Mouse (Mus musculus) adrenal gland (tissue): ENCODE data around the gene Bdh2.

ENCODE experiments used
- intact Hi-C: fragments of 180-260 bp; cut with DNase I; formaldehyde crosslinking; loops from one replicate; pipeline ENCODE4 v1.15.1; 2025
- long read RNA-seq, 2 experiments: library from polyadenylated mRNA; unstranded; transcript quantifications; one replicate each; pipeline ENCODE4 v2.0.0; 2020; ENCODE audit warnings: borderline replicate concordance in 1 of 2; ENCODE audit not compliant: insufficient replicate concordance in 1 of 2

The Bdh2 gene
- long read RNA-seq, experiment 1, partial matches to known transcripts: 0 of 3 reads
- long read RNA-seq, experiment 1, other reads (novel, unspliced or antisense): 0 of 3 reads
- long read RNA-seq, experiment 2, partial matches to known transcripts: 0 of 4 reads
- long read RNA-seq, experiment 2, other reads (novel, unspliced or antisense): 0 of 4 reads

- intact Hi-C loops: loop anchor here (5.0 kb wide), 1 partner anchor 451 kb away; no protein-coding TSS in a partner anchor
Measured at GRCm38 (mm10) chr3:135280669-135281415, at the start of gene Bdh2. TSS of gene Bdh2 (plus strand) at chr3:135281221.

GRCm38 (mm10) chr3:135232058-135232457 is 49.0 kb upstream of the Bdh2 start:
- intact Hi-C loops: no loop called here

- intact Hi-C loops: no loop called here
Measured at GRCm38 (mm10) chr3:135232462-135232861, 48.6 kb upstream of the Bdh2 start.

- intact Hi-C loops: no loop called here
Measured at GRCm38 (mm10) chr3:135245733-135246132, 35.3 kb upstream of the Bdh2 start.

GRCm38 (mm10) chr3:135246828-135247227 is 34.2 kb upstream of the Bdh2 start:
- intact Hi-C loops: no loop called here

GRCm38 (mm10) chr3:135249104-135249503 is 31.9 kb upstream of the Bdh2 start:
- intact Hi-C loops: no loop called here

GRCm38 (mm10) chr3:135251825-135252224 is 29.2 kb upstream of the Bdh2 start:
- intact Hi-C loops: no loop called here

GRCm38 (mm10) chr3:135254784-135255183 is 26.2 kb upstream of the Bdh2 start:
- intact Hi-C loops: no loop called here

GRCm38 (mm10) chr3:135258919-135259318 is 22.1 kb upstream of the Bdh2 start:
- intact Hi-C loops: no loop called here

- intact Hi-C loops: no loop called here
Measured at GRCm38 (mm10) chr3:135260233-135260632, 20.8 kb upstream of the Bdh2 start.

GRCm38 (mm10) chr3:135268616-135269015 is 12.4 kb upstream of the Bdh2 start:
- intact Hi-C loops: no loop called here

- intact Hi-C loops: no loop called here
Measured at GRCm38 (mm10) chr3:135269391-135269990, 11.5 kb upstream of the Bdh2 start.

- intact Hi-C loops: no loop called here
Measured at GRCm38 (mm10) chr3:135272627-135273026, 8.4 kb upstream of the Bdh2 start.

GRCm38 (mm10) chr3:135273047-135273446 is 8.0 kb upstream of the Bdh2 start:
- intact Hi-C loops: no loop called here

GRCm38 (mm10) chr3:135280160-135280559 is 861 bp upstream of the Bdh2 start:
- intact Hi-C loops: loop anchor here (5.0 kb wide), 1 partner anchor 452 kb away; no protein-coding TSS in a partner anchor

- intact Hi-C loops: loop anchor here (5.0 kb wide), 1 partner anchor 451 kb away; no protein-coding TSS in a partner anchor
Measured at GRCm38 (mm10) chr3:135281701-135282100, 680 bp downstream of the Bdh2 start.

- intact Hi-C loops: no loop called here
Measured at GRCm38 (mm10) chr3:135285256-135285655, 4.2 kb downstream of the Bdh2 start.

GRCm38 (mm10) chr3:135285807-135286206 is 4.8 kb downstream of the Bdh2 start:
- intact Hi-C loops: no loop called here

GRCm38 (mm10) chr3:135288138-135288750 is 7.2 kb downstream of the Bdh2 start:
- intact Hi-C loops: no loop called here

GRCm38 (mm10) chr3:135289148-135289547 is 8.1 kb downstream of the Bdh2 start:
- intact Hi-C loops: no loop called here

- intact Hi-C loops: loop anchor here (5.0 to 10.0 kb wide), 3 partner anchors 37 to 214 kb away; no protein-coding TSS in a partner anchor
Measured at GRCm38 (mm10) chr3:135290249-135290894, 9.4 kb downstream of the Bdh2 start.
